Mouse (Mus musculus) splenic B cell, adult 2 months (primary cell): ENCODE results near the gene 1110051M20Rik.

ENCODE experiments used
- DNase-seq: peaks from one replicate; pipeline ENCODE4 v3.0.0-alpha.2; 2011; ENCODE audit warnings: low read depth, low spot score
- H3K27me3 ChIP-seq: 2 replicates; pipeline ENCODE4 v1.6.1; 2012; ENCODE audit warnings: mild to moderate bottlenecking, low read length, moderate library complexity, mixed read lengths; ENCODE audit not compliant: control insufficient read depth, poor library complexity, insufficient read depth, severe bottlenecking
- H3K36me3 ChIP-seq: 2 replicates; pipeline ENCODE4 v1.6.1; 2012; ENCODE audit warnings: mild to moderate bottlenecking, low read length, moderate library complexity, mixed read lengths; ENCODE audit not compliant: control insufficient read depth, poor library complexity, insufficient read depth, severe bottlenecking

The 1110051M20Rik gene

GRCm38 (mm10) chr2:91462681-91463080, 18.2 kb upstream of the 1110051M20Rik start:
- H3K27me3 ChIP-seq, result peaks cover 3% of the 10 kb centered on the region; the same call in 1 of the 2 replicates
- no peaks in the 10 kb centered on the region for H3K36me3 ChIP-seq
- no peak for DNase-seq

- Histone ChIP-seq H3K36me3 (no peaks in the 10 kb centered on the region), H3K27me3 (peaks cover 3% of the 10 kb centered on the region; the same call in 1 of the 2 replicates)
- DNase-seq, result no peak
These were observed 17.7 kb upstream of the 1110051M20Rik start for GRCm38 (mm10) chr2:91462196-91462595.

GRCm38 (mm10) chr2:91461341-91461740, 16.8 kb upstream of the 1110051M20Rik start:
- H3K27me3 ChIP-seq, result peaks cover 3% of the 10 kb centered on the region
- DNase-seq, result no peak

GRCm38 (mm10) chr2:91460771-91461170, 16.3 kb upstream of the 1110051M20Rik start:
- H3K27me3 ChIP-seq, result peaks cover 3% of the 10 kb centered on the region
- DNase-seq, result no peak
- H3K36me3 ChIP-seq, result no peaks in the 10 kb centered on the region

More at GRCm38 (mm10) chr2:91461341-91461740, 16.8 kb upstream of the 1110051M20Rik start:
- H3K36me3 ChIP-seq, result no peaks in the 10 kb centered on the region

- H3K27me3 ChIP-seq, result peaks cover 3% of the 10 kb centered on the region
- no peak for DNase-seq
- no peaks in the 10 kb centered on the region for H3K36me3 ChIP-seq
These were observed 15.6 kb upstream of the 1110051M20Rik start for GRCm38 (mm10) chr2:91460076-91460475.

- DNase-seq, result no peak
- H3K36me3 ChIP-seq, result no peaks in the 10 kb centered on the region
- H3K27me3 ChIP-seq, result peaks cover 3% of the 10 kb centered on the region
These were observed 14.3 kb upstream of the 1110051M20Rik start for GRCm38 (mm10) chr2:91458673-91459391.

GRCm38 (mm10) chr2:91458252-91458672, 13.8 kb upstream of the 1110051M20Rik start:
- Histone ChIP-seq H3K27me3 (peaks cover 3% of the 10 kb centered on the region), H3K36me3 (no peaks in the 10 kb centered on the region)
- DNase-seq, result no peak

- no peak for DNase-seq
- H3K36me3 ChIP-seq, result no peaks in the 10 kb centered on the region
These were observed 13.2 kb upstream of the 1110051M20Rik start for GRCm38 (mm10) chr2:91457656-91458251.

GRCm38 (mm10) chr2:91457259-91457655, 12.8 kb upstream of the 1110051M20Rik start, which contains the start of gene Lrp4:
TSS of gene Lrp4 (plus strand) at chr2:91457511.
- DNase-seq, result no peak
- H3K36me3 ChIP-seq, result no peaks in the 10 kb centered on the region
- H3K27me3 ChIP-seq, result peaks cover 3% of the 10 kb centered on the region

More at GRCm38 (mm10) chr2:91457656-91458251, 13.2 kb upstream of the 1110051M20Rik start:
- H3K27me3 ChIP-seq, result peaks cover 3% of the 10 kb centered on the region

- peaks cover 3% of the 10 kb centered on the region for H3K27me3 ChIP-seq
- no peaks in the 10 kb centered on the region for H3K36me3 ChIP-seq
- no peak for DNase-seq
These were observed 12.1 kb upstream of the 1110051M20Rik start for GRCm38 (mm10) chr2:91456491-91457100.

GRCm38 (mm10) chr2:91455826-91456225, 11.3 kb upstream of the 1110051M20Rik start:
- peaks cover 3% of the 10 kb centered on the region for H3K27me3 ChIP-seq
- H3K36me3 ChIP-seq, result no peaks in the 10 kb centered on the region
- DNase-seq, result peak; percentile 33

- Histone ChIP-seq H3K27me3 (peaks cover 3% of the 10 kb centered on the region), H3K36me3 (no peaks in the 10 kb centered on the region)
- DNase-seq, result no peak
These were observed 9.9 kb upstream of the 1110051M20Rik start for GRCm38 (mm10) chr2:91454434-91454833.

GRCm38 (mm10) chr2:91453231-91454075, 8.9 kb upstream of the 1110051M20Rik start:
- H3K36me3 ChIP-seq, result no peaks in the 10 kb centered on the region
- DNase-seq, result no peak
- no peaks in the 10 kb centered on the region; the same call in none of the 2 replicates for H3K27me3 ChIP-seq

- no peaks in the 10 kb centered on the region; the same call in none of the 2 replicates for H3K27me3 ChIP-seq
- no peak for DNase-seq
- no peaks in the 10 kb centered on the region for H3K36me3 ChIP-seq
These were observed 8.2 kb upstream of the 1110051M20Rik start for GRCm38 (mm10) chr2:91452658-91453057.
